Comparison of ENCODE assay signal across 11 mouse cellular contexts in the genomic region with DNA sequence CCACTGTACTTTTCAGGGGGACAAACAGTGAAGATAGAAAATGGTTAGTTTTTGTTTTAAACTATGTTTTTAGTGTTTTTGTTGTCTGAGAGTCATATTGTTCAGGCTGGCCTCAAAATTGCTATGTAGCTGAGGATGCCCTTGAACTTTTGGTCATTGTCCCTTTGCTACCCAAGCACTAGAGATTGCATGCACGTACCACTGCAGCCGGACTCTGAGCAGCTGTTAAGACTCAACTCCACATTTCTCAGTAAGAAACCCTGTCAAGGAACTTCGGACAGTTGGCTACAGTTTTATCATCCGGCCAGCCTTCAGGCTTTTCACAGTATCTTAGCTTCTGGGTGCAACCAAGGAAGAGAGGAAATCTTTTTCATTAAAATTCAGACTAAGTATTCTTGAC.
"Had no signal": no experiment of that assay in that cellular context is flagged by ENCODE, and none has a peak within 500 bp of the region (broad histone marks: within the 10 kb centered on the region; RNA-seq: fewer than 3 reads in every experiment).

No protein-coding gene starts in this region.

- DNase-seq: kidney, adult 18-20 months; liver, embryonic 13.5 days; liver, postnatal 0 days; thymus, postnatal 4 days had no signal

- H3K9ac ChIP-seq: hindbrain, embryonic 13.5 days; liver, embryonic 13.5 days; liver, postnatal 0 days; midbrain, embryonic 15.5 days; neural tube, embryonic 12.5 days had no signal

- H3K4me1 ChIP-seq: hindbrain, embryonic 13.5 days; limb, embryonic 10.5 days; liver, embryonic 13.5 days; midbrain, embryonic 15.5 days; neural tube, embryonic 12.5 days had no signal

- H3K4me3 ChIP-seq: hindbrain, embryonic 13.5 days; limb, embryonic 10.5 days; liver, embryonic 13.5 days; midbrain, embryonic 10.5 days; midbrain, embryonic 15.5 days; neural tube, embryonic 12.5 days had no signal

- H3K27ac ChIP-seq: hindbrain, embryonic 13.5 days; hindbrain, postnatal 0 days; limb, embryonic 10.5 days; liver, embryonic 13.5 days; midbrain, embryonic 10.5 days; midbrain, embryonic 15.5 days; neural tube, embryonic 12.5 days; stomach, postnatal 0 days had no signal

- H3K36me3 ChIP-seq: hindbrain, embryonic 13.5 days; limb, embryonic 10.5 days; liver, embryonic 13.5 days; midbrain, embryonic 10.5 days; midbrain, embryonic 15.5 days; neural tube, embryonic 12.5 days had no signal

- ATAC-seq: hindbrain, postnatal 0 days; liver, postnatal 0 days; midbrain, embryonic 15.5 days had no signal

- H3K9me3 ChIP-seq: hindbrain, embryonic 13.5 days; limb, embryonic 10.5 days; liver, embryonic 13.5 days; midbrain, embryonic 10.5 days; midbrain, embryonic 15.5 days; neural tube, embryonic 12.5 days had no signal

- H3K27me3 ChIP-seq: hindbrain, embryonic 13.5 days; liver, embryonic 13.5 days; midbrain, embryonic 15.5 days; neural tube, embryonic 12.5 days had no signal

- H3K4me2 ChIP-seq: hindbrain, embryonic 13.5 days; liver, embryonic 13.5 days; midbrain, embryonic 15.5 days; neural tube, embryonic 12.5 days had no signal
